Mouse (Mus musculus) frontal cortex, postnatal 10 days (tissue): ENCODE data around the gene Eif4g3.
"Not testable (repeated sequence)": the region's sequence is repeated elsewhere in the genome, so short reads cannot be mapped to it uniquely, and the experiment has no call there.

Source experiments
- DNase-seq, 2 experiments: peaks; one replicate each; pipeline ENCODE4 v3.0.0; 2022; ENCODE audit warnings: low spot score in 2 of 2, mixed read lengths in 1 of 2

The Eif4g3 gene

DNA sequence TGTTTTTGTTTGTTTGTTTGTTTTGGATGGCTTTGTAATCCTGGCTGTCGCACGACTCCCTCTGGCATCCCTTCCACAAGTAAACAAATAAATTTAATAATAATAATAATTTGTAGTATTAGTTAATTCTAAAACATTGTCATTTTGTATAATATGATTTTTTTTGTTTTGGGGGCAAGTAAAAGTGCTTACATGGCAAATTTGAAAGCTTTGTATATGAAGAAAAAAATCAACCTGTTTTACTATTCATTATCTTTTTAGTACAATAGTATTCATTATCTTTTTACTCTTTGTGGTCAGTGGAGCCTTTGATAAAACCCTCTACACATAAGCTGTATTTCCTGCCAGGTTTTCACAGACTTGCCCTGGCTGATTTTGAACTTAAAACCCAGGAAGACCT, 29.9 kb downstream of the Eif4g3 start:
- no peak for DNase-seq

DNA sequence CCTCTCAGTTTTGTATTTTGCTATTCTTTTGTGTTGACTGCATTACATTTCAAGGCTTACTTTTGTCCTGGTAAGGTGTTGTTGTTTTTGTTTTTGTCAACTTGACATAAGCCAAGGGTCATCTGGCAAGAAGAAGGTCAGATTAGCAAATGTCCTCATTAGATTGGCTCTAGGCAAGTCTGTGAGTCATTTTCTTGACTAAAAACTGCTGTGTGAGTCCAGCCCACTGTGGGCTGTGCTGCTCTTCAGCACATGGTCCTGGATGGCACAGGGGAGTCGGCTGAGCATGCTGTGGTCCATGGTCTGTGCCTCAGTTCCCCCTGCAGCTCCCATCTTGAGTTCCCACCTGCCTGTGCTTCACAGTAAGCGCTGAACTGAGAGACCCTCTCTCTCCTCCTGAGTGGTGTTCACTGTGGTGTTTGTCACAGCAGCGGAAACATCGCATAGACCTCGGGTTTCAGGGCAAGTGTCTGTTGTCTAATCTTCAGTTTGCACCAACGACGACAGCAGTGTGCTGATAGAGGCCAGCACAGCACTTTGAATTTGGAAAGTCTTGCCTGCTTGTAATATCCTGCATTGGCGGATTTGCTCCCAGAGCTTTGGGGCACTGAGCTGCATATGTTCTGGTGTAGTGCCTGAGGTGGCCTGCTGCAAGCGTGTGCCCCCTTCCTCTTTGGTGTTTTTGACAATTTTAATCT, 30.7 kb downstream of the Eif4g3 start:
- no peak for DNase-seq

DNA sequence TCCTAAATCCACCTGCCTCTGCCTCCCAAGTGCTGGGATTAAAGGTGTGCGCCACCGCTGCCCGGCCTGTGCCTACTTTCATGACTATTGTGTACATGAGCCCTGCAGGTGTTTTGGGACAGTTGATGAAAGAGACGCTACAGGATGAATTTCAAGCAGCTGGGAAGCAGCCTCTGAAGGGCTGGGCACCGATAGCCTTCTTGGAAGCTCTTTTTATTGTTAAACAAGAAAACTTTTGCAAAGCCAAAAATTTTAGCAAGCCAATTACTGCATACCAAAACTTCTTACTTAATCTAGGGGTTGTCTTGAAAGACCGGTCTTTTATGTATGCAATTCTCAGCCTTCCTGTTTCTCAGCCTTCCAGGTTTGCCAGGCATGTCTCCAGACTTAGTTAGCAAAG, 36.3 kb downstream of the Eif4g3 start:
- no peak for DNase-seq

DNA sequence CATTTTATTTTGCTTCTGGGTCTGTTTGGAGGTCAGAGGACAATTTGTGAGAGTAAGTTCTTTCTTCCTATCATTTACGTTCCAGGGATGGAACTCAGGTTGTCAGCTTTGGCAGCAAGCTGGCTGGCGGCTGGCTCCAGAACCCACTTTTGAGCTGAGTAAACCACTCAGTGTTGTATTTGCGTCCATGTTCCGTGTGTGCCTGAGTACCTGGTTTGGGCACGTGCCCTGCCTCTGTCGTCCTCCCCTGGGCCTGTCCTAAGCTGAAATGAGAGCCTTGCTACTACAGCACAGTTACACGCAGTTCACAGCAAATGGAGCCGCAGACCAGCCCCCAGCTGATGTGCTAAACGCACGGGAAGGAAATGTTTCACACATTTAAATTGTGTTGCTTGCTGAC, 39.0 kb downstream of the Eif4g3 start:
- no peak for DNase-seq

DNA sequence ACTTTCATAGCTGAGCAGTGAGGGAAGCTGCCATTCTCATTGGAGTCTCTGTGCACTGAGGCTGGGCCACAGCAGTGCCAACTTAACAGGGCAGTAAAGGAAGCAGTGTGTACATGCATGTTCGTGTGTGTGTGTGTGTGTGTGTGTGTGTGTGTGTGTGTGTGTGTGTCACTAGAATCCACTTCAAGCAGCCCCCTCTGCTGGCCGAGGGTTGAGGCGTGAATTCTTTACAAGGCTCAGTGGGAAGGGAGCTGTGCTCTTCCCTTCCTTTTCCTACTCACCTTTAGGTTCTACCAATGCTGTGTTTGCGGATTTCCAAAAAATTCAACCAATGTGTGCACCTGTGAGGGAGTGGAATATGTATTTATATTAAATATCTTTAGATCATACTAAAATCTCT, 41.0 kb downstream of the Eif4g3 start:
- DNase-seq = no peak

DNA sequence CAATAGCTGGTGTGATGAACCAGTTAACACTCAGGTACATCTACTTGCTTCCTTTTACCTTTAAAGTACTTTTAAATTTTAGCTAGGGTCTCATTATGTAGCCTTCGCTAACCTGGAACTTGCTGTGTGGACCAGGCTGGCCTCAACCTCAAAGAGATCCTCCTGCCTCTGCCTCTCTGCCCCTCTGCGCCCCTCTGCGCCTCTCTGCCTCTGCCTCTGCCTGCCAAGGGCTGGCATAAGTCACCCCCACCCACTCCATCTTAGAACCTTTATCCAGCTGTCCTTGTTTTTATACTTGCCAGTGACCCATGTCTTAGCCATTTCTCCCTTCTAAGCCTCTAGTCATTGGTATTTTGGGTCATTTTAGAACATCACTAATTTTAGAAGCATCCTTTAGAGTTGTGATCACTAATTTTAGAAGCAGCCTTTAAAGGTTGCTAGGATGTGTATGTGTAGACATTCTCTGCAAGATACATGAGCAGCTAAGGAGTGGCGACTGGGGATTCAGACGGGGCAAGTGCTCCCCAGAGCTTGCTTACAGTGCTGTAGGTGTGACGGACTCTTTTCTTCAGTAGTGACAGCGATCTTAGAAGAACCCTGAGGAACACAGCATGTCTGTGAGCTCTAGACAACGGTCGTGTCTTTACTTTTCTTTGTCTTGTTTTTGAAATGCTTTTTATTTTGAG, 42.8 kb downstream of the Eif4g3 start:
- no peak for DNase-seq

DNA sequence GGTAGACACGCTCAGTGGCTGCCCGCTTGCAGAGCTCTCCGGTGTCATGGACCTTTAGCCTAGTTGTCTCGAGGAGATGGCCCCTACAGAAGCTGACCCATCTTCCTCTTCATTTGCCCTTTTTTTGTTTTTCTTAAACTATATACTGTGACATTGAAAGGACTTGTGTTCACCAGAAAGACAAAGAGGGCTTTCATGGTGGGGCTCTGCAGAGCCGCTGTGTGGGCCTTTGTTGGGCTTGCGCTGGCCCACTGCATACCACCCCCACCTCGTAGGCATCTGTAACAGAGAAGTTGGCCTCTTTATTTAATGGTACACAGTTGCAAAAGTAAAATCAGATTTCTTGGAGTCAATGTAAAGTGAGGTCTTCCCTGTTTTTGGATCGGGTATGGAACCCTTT, 44.3 kb downstream of the Eif4g3 start:
- no peak for DNase-seq

DNA sequence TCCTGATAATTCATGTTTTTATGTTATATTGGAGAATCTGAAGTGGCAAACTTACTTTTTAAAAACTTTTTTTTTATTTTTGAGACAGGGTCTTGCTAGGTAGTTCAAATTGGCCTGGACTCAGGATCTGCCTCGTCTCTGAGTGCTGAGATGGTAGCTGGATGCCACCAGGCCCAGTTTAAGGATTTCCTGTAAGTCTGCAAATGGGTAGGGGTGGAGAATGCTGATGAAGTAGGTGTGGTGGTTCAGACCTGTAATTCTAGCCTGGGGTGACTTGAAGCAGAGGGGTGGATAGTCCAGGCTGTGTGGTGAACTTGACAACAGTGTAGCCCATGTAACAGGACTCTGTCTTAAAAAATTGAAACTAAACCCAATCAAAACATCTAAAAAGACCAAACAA, 45.1 kb downstream of the Eif4g3 start:
- no peak for DNase-seq

DNA sequence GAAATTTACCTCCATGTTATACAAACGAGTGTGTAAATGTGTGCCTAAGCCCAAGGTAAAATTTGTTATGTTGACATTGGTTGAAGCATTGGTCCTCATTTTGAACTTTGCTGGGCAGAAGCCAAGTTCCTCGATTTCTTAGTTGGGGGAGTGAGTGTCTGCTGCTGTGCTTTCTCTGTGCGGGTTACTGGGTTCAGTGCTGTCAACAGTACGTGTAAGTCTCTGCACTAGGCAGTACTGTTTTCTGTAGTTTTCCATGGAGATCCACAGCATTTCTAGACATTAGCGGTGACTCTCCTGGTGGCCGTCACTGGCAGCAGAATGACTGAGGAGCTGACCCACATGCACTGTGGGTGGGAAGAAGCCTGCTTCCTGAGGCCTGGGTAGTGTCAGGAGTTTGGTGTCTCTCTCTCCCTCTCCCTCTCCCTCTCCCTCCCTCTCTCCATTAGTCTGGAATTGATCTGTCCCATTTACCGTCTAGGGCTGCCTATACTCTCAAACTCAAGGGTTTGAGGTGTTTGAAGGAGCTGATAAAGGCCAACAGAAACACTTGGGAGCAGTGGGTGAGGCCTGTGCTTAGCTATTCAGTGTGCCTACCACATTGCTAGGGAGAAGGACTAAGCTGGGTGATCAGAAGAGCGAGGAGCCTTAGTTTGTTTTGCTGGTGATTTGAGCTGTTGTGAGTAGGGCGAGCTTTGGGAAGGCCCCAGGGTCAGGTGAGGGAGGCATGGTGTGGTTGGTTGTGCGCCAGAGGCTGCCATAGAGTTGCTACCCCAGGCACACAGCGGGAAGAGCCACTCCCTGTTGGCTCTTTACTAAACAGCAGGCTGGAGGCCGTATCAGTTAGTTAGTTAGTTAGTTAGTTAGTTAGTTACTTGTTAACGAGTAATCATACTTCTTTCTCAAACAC, 45.8 kb downstream of the Eif4g3 start:
- no peak for DNase-seq

DNA sequence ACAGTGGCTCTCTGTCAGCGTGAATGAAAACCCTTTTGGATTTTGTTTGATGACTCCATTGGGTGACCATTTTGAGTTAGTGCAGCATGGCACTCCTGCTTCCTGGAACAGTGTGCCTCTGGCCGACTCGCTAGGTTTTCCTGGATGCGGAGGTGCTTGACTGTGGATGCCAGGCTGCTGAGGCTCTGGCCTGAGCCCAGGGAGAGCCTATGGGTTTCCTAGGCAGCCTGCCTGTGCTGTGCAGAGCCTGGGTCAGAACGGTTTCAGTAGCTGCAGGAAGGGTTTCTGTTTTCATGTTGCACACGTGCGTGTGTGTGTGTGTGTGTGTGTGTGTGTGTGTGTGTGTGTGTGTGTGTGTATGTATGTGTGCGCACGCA, 46.4 kb downstream of the Eif4g3 start:
- no peak for DNase-seq

DNA sequence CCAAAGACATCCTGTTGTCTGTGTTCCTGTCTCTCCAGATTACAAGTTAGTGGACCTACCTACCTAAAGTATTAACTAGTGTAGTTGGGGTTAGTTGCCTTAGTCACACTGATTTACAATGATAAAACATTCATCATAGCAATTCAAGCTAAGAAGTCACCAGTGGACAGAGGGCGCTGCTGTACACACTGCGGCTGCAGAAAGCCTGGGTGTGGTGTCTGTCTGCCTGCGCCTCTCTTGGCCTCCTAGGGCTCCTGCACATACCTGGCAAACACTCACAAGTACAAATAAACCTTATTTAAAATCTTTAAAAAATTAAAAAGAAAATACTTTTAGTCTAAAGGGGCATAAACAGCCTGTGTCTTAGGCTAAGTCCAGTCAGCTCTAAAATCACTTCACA, 47.8 kb downstream of the Eif4g3 start:
- DNase-seq = no peak

DNA sequence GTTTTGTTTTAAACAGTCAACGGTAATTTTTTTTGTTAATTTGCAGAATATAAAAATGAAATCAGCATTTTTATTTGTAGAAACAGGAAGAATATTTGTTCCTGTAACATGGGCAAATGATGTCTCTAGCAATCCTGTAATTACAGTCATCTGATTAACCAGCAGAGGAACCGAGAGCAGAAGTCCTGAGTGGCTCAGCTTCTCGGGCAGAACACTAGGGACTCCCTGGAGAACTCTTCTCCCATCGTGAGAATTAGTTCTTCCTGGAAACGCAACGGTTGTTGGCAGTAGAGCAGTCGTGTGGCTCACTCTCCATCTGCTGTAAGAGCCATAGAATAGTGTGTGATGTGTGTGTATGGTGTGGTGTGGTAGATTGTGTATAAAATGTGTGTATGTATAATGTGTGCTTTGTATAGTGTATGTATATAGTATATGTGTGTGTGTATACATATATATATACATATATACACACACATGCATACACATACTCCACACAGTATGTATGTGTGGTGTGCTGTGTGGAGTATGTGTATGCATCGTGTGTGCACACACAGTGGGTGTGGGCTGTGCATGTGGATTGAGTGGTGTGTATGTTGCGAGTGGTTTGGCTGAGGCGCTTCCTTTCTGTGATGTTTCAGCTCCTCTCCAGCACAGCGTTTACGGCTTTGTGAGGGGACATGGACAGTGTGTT, 48.9 kb downstream of the Eif4g3 start:
- no peak for DNase-seq

DNA sequence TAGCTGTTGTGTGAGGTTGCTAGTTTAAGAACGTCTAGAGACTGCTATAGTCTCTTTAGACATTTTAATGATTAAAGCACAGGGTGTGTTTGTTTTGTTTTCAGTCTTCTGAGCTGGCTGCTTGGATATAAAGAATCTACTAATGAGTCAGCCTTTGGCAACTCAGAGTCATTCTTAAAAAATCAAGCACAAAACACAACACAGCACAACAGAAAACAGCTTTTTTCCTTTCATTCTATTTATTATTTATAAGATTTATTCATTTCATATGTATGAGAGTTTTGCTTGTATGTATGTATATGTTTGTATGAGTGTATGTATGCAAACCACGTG, 49.4 kb downstream of the Eif4g3 start:
- DNase-seq = no peak

DNA sequence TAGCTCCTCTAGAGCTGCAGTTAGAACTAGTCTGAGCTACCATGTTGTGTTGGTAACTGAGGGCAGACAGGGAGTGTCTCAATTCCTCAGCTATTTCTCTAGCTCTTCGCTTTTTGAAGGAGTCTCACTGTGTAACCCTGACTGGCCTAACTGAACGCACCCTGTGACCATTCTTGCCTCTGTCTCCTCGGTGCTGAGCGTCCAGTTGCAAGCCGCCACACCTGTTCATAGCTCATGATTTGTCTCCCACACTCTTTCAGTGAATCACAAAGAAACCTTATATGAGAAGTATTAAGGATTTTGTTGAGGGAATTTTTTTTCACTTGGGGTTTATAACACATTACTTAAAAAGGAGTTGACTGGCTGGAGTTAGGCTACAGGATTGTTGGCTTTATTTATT, 49.8 kb downstream of the Eif4g3 start:
- no peak for DNase-seq

DNA sequence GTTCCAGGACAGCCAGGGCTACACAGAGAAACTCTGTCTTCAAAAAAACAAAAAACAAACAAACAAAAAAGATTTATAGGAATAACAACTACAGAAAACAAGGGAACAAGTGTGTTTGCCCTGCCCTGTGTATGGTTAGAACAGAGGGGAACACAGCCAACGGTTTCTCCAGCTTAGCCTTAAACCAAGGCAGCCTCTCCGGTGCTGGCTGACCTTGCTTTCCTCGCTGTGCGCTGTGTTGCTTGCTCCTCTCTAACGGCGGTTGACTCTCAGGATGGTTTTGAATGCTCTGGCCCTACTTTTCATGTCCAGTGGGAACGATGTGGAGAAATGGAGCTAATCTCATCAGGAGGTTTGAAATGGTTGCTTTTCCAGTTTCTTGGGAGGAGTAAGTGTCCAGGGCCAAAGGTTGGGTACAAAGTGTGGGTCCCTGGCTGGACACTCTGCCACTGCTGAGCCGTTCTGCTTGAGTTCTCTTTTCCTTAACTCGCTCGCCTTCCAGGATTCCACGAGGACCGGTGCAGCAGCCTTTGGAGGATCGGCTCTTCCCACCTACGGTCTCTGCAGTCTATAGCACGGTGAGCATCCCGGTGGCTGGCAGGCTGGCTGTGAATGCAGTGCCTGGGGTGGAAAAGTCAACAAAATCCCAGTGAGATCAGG, 52.1 kb downstream of the Eif4g3 start:
- DNase-seq = no peak

DNA sequence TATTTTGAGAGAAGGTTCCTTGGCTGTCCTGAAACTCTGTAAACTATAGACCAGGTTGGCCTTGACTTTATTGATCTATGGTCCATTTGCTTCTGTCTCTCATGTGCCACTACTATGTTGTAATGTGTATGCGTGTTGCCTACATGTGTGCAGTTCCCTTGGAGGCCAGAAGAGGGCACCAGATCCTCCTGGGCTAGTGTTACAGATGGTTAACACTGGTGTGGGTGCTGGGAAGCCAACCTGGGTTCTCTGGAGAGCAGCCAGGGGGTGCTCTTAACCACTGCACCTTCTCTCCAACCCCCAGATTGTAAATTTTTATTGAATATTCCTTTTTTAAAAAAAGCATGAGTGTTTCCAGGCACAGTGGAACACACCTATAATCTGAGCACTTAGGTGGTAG, 53.0 kb downstream of the Eif4g3 start:
- no peak for DNase-seq

DNA sequence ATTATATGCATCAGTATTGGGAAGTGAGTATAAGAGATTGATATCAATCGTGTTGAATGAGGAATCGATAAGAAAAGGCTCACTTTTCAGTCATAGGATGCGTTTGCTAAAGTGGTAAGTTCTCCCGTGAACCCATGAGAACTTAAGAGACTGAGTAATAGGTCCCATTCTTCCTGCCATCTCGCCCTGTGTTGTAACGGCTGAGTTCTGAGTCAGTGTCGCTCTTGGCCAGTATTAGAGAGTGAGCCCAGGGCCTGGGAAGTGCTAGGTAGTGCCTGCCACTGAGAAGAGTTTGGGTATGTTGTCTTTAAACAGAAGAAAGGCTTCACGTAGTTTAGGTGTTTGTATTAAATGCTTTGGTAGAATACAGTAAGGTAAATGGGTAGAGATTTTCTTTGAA, 53.5 kb downstream of the Eif4g3 start:
- no peak for DNase-seq

DNA sequence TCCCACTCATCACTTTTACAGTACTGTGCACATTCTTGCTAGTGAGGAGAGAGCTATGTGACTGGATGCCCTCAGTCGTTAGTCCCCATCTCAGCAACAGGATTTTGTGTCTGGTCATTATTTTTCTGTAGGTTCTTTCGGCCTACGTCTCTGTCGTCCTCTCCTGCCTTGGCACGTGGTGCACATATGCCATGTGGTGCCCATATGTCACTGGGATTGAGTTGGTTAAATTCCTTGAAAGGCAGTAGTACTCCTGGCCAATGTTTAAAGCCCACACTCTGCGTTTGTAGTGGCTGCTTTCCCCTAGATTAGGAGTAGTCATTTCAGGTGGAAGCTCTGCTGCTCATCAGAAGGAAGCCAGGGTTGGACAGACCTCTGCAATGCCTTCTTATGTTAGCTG, 56.7 kb downstream of the Eif4g3 start:
- DNase-seq = no peak

DNA sequence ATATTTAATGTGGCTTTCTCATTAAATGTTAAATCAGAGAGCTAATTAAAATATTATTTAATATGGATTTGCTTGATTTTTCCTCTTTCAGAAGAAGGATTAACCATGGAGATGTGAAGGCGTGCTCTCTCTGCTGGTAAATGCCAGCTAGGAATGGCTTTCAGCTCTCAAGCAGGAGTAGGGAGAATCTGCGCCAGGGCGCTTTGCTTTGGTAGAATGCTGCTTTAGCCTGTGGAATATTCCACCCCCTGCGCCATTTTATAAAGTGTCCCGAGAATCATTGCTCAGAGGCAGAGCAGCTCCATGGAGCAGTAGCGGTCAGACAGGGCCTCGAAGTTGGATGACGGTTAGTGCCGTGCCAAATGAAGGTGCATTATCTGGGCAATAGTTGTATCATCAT, 58.7 kb downstream of the Eif4g3 start:
- DNase-seq = no peak

DNA sequence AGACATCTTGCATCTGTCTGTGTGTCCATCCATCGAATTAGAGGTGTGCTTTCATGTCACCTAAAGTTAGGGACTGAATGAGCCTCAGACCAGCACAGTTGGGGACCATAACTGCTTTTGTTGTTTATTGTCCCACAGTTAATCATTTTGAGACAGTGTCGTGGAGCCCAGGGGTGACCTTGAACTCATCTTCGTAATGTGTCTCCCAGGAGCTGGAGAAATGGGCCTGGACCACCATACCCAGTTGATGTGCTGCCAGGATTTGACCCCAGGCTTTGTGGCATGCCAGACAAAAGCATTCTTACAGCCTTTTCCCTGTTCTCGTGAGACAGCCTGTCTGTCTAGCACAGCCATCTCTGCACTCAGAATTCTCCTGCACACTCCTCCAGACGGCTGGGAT, 63.8 kb downstream of the Eif4g3 start:
- DNase-seq = no peak

DNA sequence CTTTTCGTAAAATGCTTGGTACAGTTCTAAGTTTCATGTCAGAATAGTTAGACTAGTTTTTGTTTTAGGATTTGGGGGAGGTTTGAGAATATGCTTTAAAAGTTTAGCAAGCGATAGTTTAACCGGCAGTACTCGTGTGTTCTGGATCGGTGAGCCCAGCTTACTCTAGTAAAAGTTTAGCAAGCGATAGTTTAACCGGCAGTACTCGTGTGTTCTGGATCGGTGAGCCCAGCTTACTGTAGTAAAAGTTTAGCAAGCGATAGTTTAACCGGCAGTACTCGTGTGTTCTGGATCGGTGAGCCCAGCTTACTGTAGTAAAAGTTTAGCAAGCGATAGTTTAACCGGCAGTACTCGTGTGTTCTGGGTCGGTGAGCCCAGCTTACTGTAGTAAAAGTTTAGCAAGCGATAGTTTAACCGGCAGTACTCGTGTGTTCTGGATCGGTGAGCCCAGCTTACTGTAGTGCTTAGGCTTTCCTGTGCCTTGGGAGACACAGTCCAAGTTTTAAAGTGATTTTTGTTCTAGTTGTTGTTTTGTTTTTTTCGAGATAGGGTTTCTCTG, 64.5 kb downstream of the Eif4g3 start:
- DNase-seq = not testable (repeated sequence)
